Mouse (Mus musculus): Measurements from ENCODE around the gene Dpp6. TPM values are rescaled to one million over a fixed set of nuclear protein-coding genes. Genes with fewer than 3 reads are reported as not detected.

Gene Dpp6
- polyA plus RNA-seq, 1 experiment from 2014 or later = 26.7 TPM

GRCm38 (mm10) chr5:27317832-27318231 is 500.8 kb downstream of the Dpp6 start:
- Histone ChIP-seq H3K4me1 (ENCODE audit: control insufficient read depth, insufficient read depth, low read length) (no peaks in the 10 kb centered on the region), H3K27ac (ENCODE audit: low read depth, low read length) (no peak overlapping the region), H3K9ac (ENCODE audit: low read length) (no peak overlapping the region), H3K27me3 (replicated peaks; ENCODE audit: control insufficient read depth, insufficient read depth, low read length) (no peaks in the 10 kb centered on the region), H3K4me3 (ENCODE audit: low read depth, low read length) (no peak overlapping the region), H3K36me3 (ENCODE audit: control insufficient read depth, insufficient read depth, low read length) (no peaks in the 10 kb centered on the region), H3K9me3 (replicated peaks; ENCODE audit: control insufficient read depth, low read length) (no peaks in the 10 kb centered on the region), H3K4me2 (ENCODE audit: low read length) (no peak overlapping the region)
- 73% methylated on average over 1 of the region's 1 CpGs for WGBS
- no peak for ATAC-seq
- DNase-seq (ENCODE audit: low spot score) = no peak

GRCm38 (mm10) chr5:27319731-27320130 is 502.7 kb downstream of the Dpp6 start:
- H3K4me3 ChIP-seq (ENCODE audit: low read depth, low read length) = no peak overlapping the region
- no peak for ATAC-seq
- no peaks in the 10 kb centered on the region for H3K36me3 ChIP-seq (ENCODE audit: control insufficient read depth, insufficient read depth, low read length)
- no peaks in the 10 kb centered on the region for H3K4me1 ChIP-seq (ENCODE audit: control insufficient read depth, insufficient read depth, low read length)
- H3K9me3 ChIP-seq (replicated peaks; ENCODE audit: control insufficient read depth, low read length) = no peaks in the 10 kb centered on the region
- no peak overlapping the region for H3K4me2 ChIP-seq (ENCODE audit: low read length)
- no peak overlapping the region for H3K9ac ChIP-seq (ENCODE audit: low read length)
- DNase-seq (ENCODE audit: low spot score) = no peak
- WGBS = 88% methylated on average over 4 of the region's 4 CpGs
- H3K27me3 ChIP-seq (replicated peaks; ENCODE audit: control insufficient read depth, insufficient read depth, low read length) = no peaks in the 10 kb centered on the region
- no peak overlapping the region for H3K27ac ChIP-seq (ENCODE audit: low read depth, low read length)

- Histone ChIP-seq H3K4me1 (ENCODE audit: control insufficient read depth, insufficient read depth, low read length) (no peaks in the 10 kb centered on the region), H3K36me3 (ENCODE audit: control insufficient read depth, insufficient read depth, low read length) (no peaks in the 10 kb centered on the region), H3K9me3 (replicated peaks; ENCODE audit: control insufficient read depth, low read length) (no peaks in the 10 kb centered on the region), H3K27me3 (replicated peaks; ENCODE audit: control insufficient read depth, insufficient read depth, low read length) (no peaks in the 10 kb centered on the region), H3K4me2 (ENCODE audit: low read length) (no peak overlapping the region), H3K9ac (ENCODE audit: low read length) (no peak overlapping the region), H3K27ac (ENCODE audit: low read depth, low read length) (no peak overlapping the region), H3K4me3 (ENCODE audit: low read depth, low read length) (no peak overlapping the region)
- peak; percentile 19 for DNase-seq (ENCODE audit: low spot score)
- ATAC-seq = no peak
- 82% methylated on average over 3 of the region's 3 CpGs for WGBS
Observed at GRCm38 (mm10) chr5:27322895-27323792, 506.1 kb downstream of the Dpp6 start.

- DNase-seq (ENCODE audit: low spot score) (no peak), ATAC-seq (no peak)
- no peak overlapping the region for H3K4me3 ChIP-seq (ENCODE audit: low read depth, low read length)
- H3K9ac ChIP-seq (ENCODE audit: low read length) = no peak overlapping the region
- no peaks in the 10 kb centered on the region for H3K4me1 ChIP-seq (ENCODE audit: control insufficient read depth, insufficient read depth, low read length)
- WGBS = 58% methylated on average over 3 of the region's 3 CpGs
- no peaks in the 10 kb centered on the region for H3K36me3 ChIP-seq (ENCODE audit: control insufficient read depth, insufficient read depth, low read length)
- H3K27me3 ChIP-seq (replicated peaks; ENCODE audit: control insufficient read depth, insufficient read depth, low read length) = no peaks in the 10 kb centered on the region
- no peak overlapping the region for H3K4me2 ChIP-seq (ENCODE audit: low read length)
- H3K27ac ChIP-seq (ENCODE audit: low read depth, low read length) = no peak overlapping the region
- H3K9me3 ChIP-seq (replicated peaks; ENCODE audit: control insufficient read depth, low read length) = no peaks in the 10 kb centered on the region
Observed at GRCm38 (mm10) chr5:27324346-27324928, 507.4 kb downstream of the Dpp6 start.

GRCm38 (mm10) chr5:27336698-27337097 is 519.7 kb downstream of the Dpp6 start:
- DNase-seq (ENCODE audit: low spot score) = no peak
- H3K9me3 ChIP-seq (replicated peaks; ENCODE audit: control insufficient read depth, low read length) = no peaks in the 10 kb centered on the region
- H3K27me3 ChIP-seq (replicated peaks; ENCODE audit: control insufficient read depth, insufficient read depth, low read length) = no peaks in the 10 kb centered on the region
- no peak for ATAC-seq
- WGBS = 63% methylated on average over 2 of the region's 2 CpGs
- H3K9ac ChIP-seq (ENCODE audit: low read length) = no peak overlapping the region
- no peak overlapping the region for H3K27ac ChIP-seq (ENCODE audit: low read depth, low read length)
- H3K4me1 ChIP-seq (ENCODE audit: control insufficient read depth, insufficient read depth, low read length) = no peaks in the 10 kb centered on the region
- no peaks in the 10 kb centered on the region for H3K36me3 ChIP-seq (ENCODE audit: control insufficient read depth, insufficient read depth, low read length)
- H3K4me2 ChIP-seq (ENCODE audit: low read length) = no peak overlapping the region
- H3K4me3 ChIP-seq (ENCODE audit: low read depth, low read length) = no peak overlapping the region

GRCm38 (mm10) chr5:27339196-27340030 is 522.4 kb downstream of the Dpp6 start:
- no peak overlapping the region for H3K4me2 ChIP-seq (ENCODE audit: low read length)
- H3K27ac ChIP-seq (ENCODE audit: low read depth, low read length) = no peak overlapping the region
- 84% methylated on average over 5 of the region's 5 CpGs for WGBS
- DNase-seq (ENCODE audit: low spot score) (no peak), ATAC-seq (no peak)
- no peaks in the 10 kb centered on the region for H3K9me3 ChIP-seq (replicated peaks; ENCODE audit: control insufficient read depth, low read length)
- H3K36me3 ChIP-seq (ENCODE audit: control insufficient read depth, insufficient read depth, low read length) = no peaks in the 10 kb centered on the region
- no peaks in the 10 kb centered on the region for H3K4me1 ChIP-seq (ENCODE audit: control insufficient read depth, insufficient read depth, low read length)
- no peak overlapping the region for H3K9ac ChIP-seq (ENCODE audit: low read length)
- no peak overlapping the region for H3K4me3 ChIP-seq (ENCODE audit: low read depth, low read length)
- H3K27me3 ChIP-seq (replicated peaks; ENCODE audit: control insufficient read depth, insufficient read depth, low read length) = no peaks in the 10 kb centered on the region

- Histone ChIP-seq H3K4me3 (ENCODE audit: low read depth, low read length) (no peak overlapping the region), H3K4me2 (ENCODE audit: low read length) (no peak overlapping the region), H3K36me3 (ENCODE audit: control insufficient read depth, insufficient read depth, low read length) (no peaks in the 10 kb centered on the region), H3K9ac (ENCODE audit: low read length) (no peak overlapping the region), H3K4me1 (ENCODE audit: control insufficient read depth, insufficient read depth, low read length) (no peaks in the 10 kb centered on the region), H3K27me3 (replicated peaks; ENCODE audit: control insufficient read depth, insufficient read depth, low read length) (no peaks in the 10 kb centered on the region), H3K27ac (ENCODE audit: low read depth, low read length) (no peak overlapping the region), H3K9me3 (replicated peaks; ENCODE audit: control insufficient read depth, low read length) (no peaks in the 10 kb centered on the region)
- ATAC-seq (no peak), DNase-seq (ENCODE audit: low spot score) (no peak)
- WGBS = 80% methylated on average over 6 of the region's 6 CpGs
Observed at GRCm38 (mm10) chr5:27342276-27342675, 525.3 kb downstream of the Dpp6 start.

- H3K4me2 ChIP-seq (ENCODE audit: low read length) = no peak overlapping the region
- ATAC-seq (no peak), DNase-seq (ENCODE audit: low spot score) (peak; percentile 5)
- H3K36me3 ChIP-seq (ENCODE audit: control insufficient read depth, insufficient read depth, low read length) = no peaks in the 10 kb centered on the region
- H3K9ac ChIP-seq (ENCODE audit: low read length) = no peak overlapping the region
- no peaks in the 10 kb centered on the region for H3K27me3 ChIP-seq (replicated peaks; ENCODE audit: control insufficient read depth, insufficient read depth, low read length)
- 0 out of 2 replicates have a peak, but pooled peaks cover 4% of the 10 kb centered on the region for H3K4me1 ChIP-seq (ENCODE audit: control insufficient read depth, insufficient read depth, low read length)
- H3K9me3 ChIP-seq (replicated peaks; ENCODE audit: control insufficient read depth, low read length) = no peaks in the 10 kb centered on the region
- no peak overlapping the region for H3K27ac ChIP-seq (ENCODE audit: low read depth, low read length)
- WGBS = 80% methylated on average over 1 of the region's 1 CpGs
- H3K4me3 ChIP-seq (ENCODE audit: low read depth, low read length) = no peak overlapping the region
Observed at GRCm38 (mm10) chr5:27343626-27344025, 526.6 kb downstream of the Dpp6 start.

Data from forebrain, embryonic 14.5 days (tissue).